ENCODE assay signal across 11 mouse cellular contexts in the genomic region with DNA sequence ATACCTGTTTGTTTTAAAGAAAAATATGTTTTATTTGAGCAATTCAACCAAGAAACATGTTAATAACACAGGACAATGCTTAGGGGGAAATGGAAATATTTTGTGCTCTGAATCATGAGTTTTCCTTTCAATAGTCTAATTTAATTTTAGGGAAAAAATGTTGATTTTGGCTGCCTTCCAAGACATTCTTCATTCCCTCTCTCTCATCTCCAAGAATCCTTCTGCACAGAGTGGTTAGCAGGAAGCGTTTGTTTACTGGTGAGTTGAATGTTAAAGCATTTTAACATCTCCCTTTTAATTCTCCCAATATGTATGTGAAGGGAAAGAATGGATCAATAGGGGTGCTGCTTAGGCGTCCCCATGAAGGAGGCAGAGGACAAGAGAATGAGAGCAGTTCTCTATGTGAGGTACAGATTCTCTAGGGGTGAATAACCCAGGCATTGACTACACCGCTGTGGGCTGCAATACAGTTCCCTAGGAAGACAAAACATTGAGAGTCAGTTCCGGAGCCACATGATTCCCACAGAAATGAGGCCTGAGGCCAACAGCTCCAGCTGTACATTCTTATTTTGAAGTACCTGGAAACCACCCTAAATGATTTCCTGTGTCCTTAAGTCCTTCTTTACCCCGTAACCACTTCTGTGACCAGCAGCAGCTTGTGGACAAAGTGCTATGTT.
DNase-seq lines count a peak whose midpoint lies in the region; ATAC-seq lines count a peak whose summit lies in the region.
"Had no signal": no experiment of that assay in that cellular context is flagged by ENCODE, and none has a peak within 500 bp of the region (broad histone marks: within the 10 kb centered on the region; RNA-seq: fewer than 3 reads in every experiment).

No protein-coding gene starts in this region.

- peaks cover 15% of the 10 kb centered on the region for H3K4me1 ChIP-seq in embryonic facial prominence, embryonic 14.5 days (ENCODE audit: control insufficient read depth, insufficient read depth, low read length)
- H3K4me1 ChIP-seq in kidney, embryonic 16.5 days (ENCODE audit: insufficient read depth, low read length) = peaks cover 5% of the 10 kb centered on the region; the same call in 1 of the 2 replicates

- 0 out of 2 replicates have a peak, but pooled peaks have one; percentile 26 for ATAC-seq in embryonic facial prominence, embryonic 14.5 days (ENCODE audit: low read depth)
- no peak for ATAC-seq in kidney, embryonic 16.5 days (ENCODE audit: low FRiP score, low TSS enrichment)
- no peak for ATAC-seq in megakaryocyte progenitor cell, adult 5-6 weeks (replicated peaks; ENCODE audit: poor library complexity)
- ATAC-seq: hindbrain, embryonic 16.5 days had no signal

- intact Hi-C loops in gastrocnemius, postnatal 36 days (cut with DNase I) = no loop called here

- no peak overlapping the region for H3K4me2 ChIP-seq in embryonic facial prominence, embryonic 14.5 days (ENCODE audit: low read depth, low read length)
- H3K4me2 ChIP-seq in kidney, embryonic 16.5 days (replicated peaks; ENCODE audit: low read depth, low read length) = no peak overlapping the region

- no peaks in the 10 kb centered on the region for H3K9me3 ChIP-seq in embryonic facial prominence, embryonic 14.5 days (ENCODE audit: control insufficient read depth, low read length)
- H3K9me3 ChIP-seq in kidney, embryonic 16.5 days (ENCODE audit: low read length) = no peaks in the 10 kb centered on the region

- H3K27ac ChIP-seq in embryonic facial prominence, embryonic 14.5 days (replicated peaks; ENCODE audit: low read depth, low read length) = peak overlapping the region; percentile 75
- H3K27ac ChIP-seq in kidney, embryonic 16.5 days (ENCODE audit: low read length) = peak overlapping the region; percentile 73

- H3K36me3 ChIP-seq in embryonic facial prominence, embryonic 14.5 days (ENCODE audit: control insufficient read depth, insufficient read depth, low read length) = no peaks in the 10 kb centered on the region
- no peaks in the 10 kb centered on the region for H3K36me3 ChIP-seq in kidney, embryonic 16.5 days (ENCODE audit: insufficient read depth, low read length)

- H3K4me3 ChIP-seq in embryonic facial prominence, embryonic 14.5 days (ENCODE audit: low read depth, low read length) = no peak overlapping the region
- H3K4me3 ChIP-seq in kidney, embryonic 16.5 days (ENCODE audit: low read length) = no peak overlapping the region

- no peak overlapping the region for H3K9ac ChIP-seq in embryonic facial prominence, embryonic 14.5 days (ENCODE audit: low read depth, low read length)
- no peak overlapping the region for H3K9ac ChIP-seq in kidney, embryonic 16.5 days (replicated peaks; ENCODE audit: low read length)

- WGBS in embryonic facial prominence, embryonic 14.5 days = 22% methylated on average over 5 of the region's 5 CpGs
- WGBS in kidney, embryonic 16.5 days = 49% methylated on average over 5 of the region's 5 CpGs

- DNase-seq in gastrocnemius, postnatal 10 days = peak; percentile 2
- DNase-seq in gastrocnemius, postnatal 36 days = no peak
- DNase-seq in 3T3-L1 (ENCODE audit: low read depth, low spot score) = peak; percentile 80
- DNase-seq in embryonic facial prominence, embryonic 14.5 days (ENCODE audit: low spot score) = peak; percentile 81
- DNase-seq in layer of hippocampus, adult 9-11 months = no peak
- DNase-seq in left cerebral cortex, adult 8-10 months (ENCODE audit: low spot score in 2 of 2) = no peak
- DNase-seq: cerebellum, adult 9-11 months; thymus, adult 2 months had no signal

- no peaks in the 10 kb centered on the region for H3K27me3 ChIP-seq in embryonic facial prominence, embryonic 14.5 days (replicated peaks; ENCODE audit: control insufficient read depth, insufficient read depth, low read length)
- no peaks in the 10 kb centered on the region for H3K27me3 ChIP-seq in kidney, embryonic 16.5 days (ENCODE audit: insufficient read depth, low read length)

Comparison
In these comparisons a context has a peak if more than half of its experiments do, and no peak if none do; other contexts are left out.
1. DNase-seq: peak in gastrocnemius, postnatal 10 days (single experiment), 3T3-L1 (single experiment) and embryonic facial prominence, embryonic 14.5 days (single experiment); none in gastrocnemius, postnatal 36 days (0 of 2), layer of hippocampus, adult 9-11 months (single experiment) and left cerebral cortex, adult 8-10 months (0 of 2).